Mouse (Mus musculus): ENCODE measurements around the gene Ano6.

DNA sequence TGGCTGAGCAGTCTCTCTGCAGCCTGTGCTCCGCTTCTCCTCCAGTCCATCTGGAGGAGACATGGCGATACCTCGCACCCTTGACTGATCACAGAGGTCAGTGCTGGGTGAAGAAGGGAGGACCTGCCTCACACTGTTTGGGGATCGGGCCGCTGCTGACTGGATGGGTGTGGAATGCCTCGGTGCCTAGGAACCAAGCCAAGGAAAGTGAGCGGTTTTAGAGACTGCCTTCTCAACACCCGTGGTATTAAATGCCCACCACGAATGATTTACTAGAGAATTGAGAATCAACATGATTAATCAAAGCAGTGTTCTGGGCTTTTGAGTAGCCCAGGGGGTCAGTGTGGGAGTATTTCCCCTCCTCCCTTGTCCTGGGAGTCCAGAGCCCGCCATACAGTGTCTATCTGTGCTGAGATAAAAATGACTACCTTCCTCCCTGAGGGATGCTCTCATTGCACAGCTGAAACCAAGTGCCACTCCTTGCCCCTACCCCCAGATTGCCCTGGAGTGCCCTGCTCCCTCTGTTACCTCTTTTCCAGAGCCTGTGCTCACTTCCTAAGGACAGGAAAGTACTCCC lies 183.5 kb downstream of the Ano6 start:
- no peak for TF ChIP-seq POLR2A (IDR thresholded peaks at IDR 0.05; ENCODE audit: control insufficient read depth, extremely low read depth, insufficient read depth, low read length, poor library complexity)
- no peak for TF ChIP-seq CTCF (IDR thresholded peaks at IDR 0.05; ENCODE audit: borderline replicate concordance, control insufficient read depth, extremely low read depth, insufficient read depth, low read length, poor library complexity)

Measured in thymus, adult 2 months (tissue).